Mouse (Mus musculus) forebrain, postnatal 0 days (tissue): ENCODE measurements around the gene Zfp688. TPM values are rescaled to one million over a fixed set of nuclear protein-coding genes. Genes with fewer than 3 reads are reported as not detected.
"Not testable (repeated sequence)": the region's sequence is repeated elsewhere in the genome, so short reads cannot be mapped to it uniquely, and the experiment has no call there.

Experiments used
- ATAC-seq: fragments of 200-750 bp; cut with Nextera tagmentation; 2 replicates; pipeline ENCODE4 v1.8.0; 2017; ENCODE audit warnings: mild to moderate bottlenecking, moderate library complexity
- DNase-seq: peaks from one replicate; pipeline ENCODE4 v3.0.0-alpha.2; 2015
- H3K27ac ChIP-seq: fragments of 300-500 bp; sonication (generic); 2 replicates; pipeline ENCODE4 v1.5.1; 2014; ENCODE audit warnings: low read depth, mild to moderate bottlenecking, antibody characterized with exemption, low read length, moderate library complexity, mixed read lengths
- H3K27me3 ChIP-seq: fragments of 300-500 bp; sonication (generic); 2 replicates; pipeline ENCODE4 v1.6.1; 2014; ENCODE audit warnings: mild to moderate bottlenecking, low read length, mixed read lengths; ENCODE audit not compliant: insufficient read depth
- H3K36me3 ChIP-seq: fragments of 300-500 bp; sonication (generic); 2 replicates; pipeline ENCODE4 v1.6.1; 2014; ENCODE audit warnings: mild to moderate bottlenecking, moderate library complexity; ENCODE audit not compliant: insufficient read depth
- H3K4me1 ChIP-seq: fragments of 300-500 bp; sonication (generic); 2 replicates; pipeline ENCODE4 v1.6.1; 2014; ENCODE audit warnings: antibody characterized with exemption; ENCODE audit not compliant: insufficient read depth
- H3K4me2 ChIP-seq: fragments of 300-500 bp; sonication (generic); 2 replicates; pipeline ENCODE4 v1.6.1; 2014; ENCODE audit warnings: low read depth, mild to moderate bottlenecking, moderate library complexity
- H3K4me3 ChIP-seq: fragments of 300-500 bp; sonication (generic); 2 replicates; pipeline ENCODE4 v1.5.1; 2014; ENCODE audit warnings: low read depth, low read length, mixed read lengths
- H3K9ac ChIP-seq: fragments of 300-500 bp; sonication (generic); 2 replicates; pipeline ENCODE4 v1.6.1; 2014; ENCODE audit warnings: mild to moderate bottlenecking
- H3K9me3 ChIP-seq: fragments of 300-500 bp; sonication (generic); 2 replicates; pipeline ENCODE4 v1.6.1; 2016; ENCODE audit warnings: low read length
- CTCF ChIP-seq: sonication (generic); IDR thresholded peaks from 2 replicates; pipeline ENCODE4 v1.5.1; 2016; ENCODE audit warnings: antibody characterized with exemption, control low read depth, low read depth
- WGBS: fragments of 180-500 bp; shearing (Covaris S2); extraction: QIAGEN DNeasy Blood & Tissue Kit; methylation state at CpG from one replicate; pipeline ENCODE4 v1.1.7; 2014; 5-methylcytosine and 5-hydroxymethylcytosine counted together
- polyA plus RNA-seq: library from polyadenylated mRNA; unstranded; fragments of >200 nt; fragmentation: Nextera tagmentation; extraction: Ambion mirVana; gene quantifications from 2 replicates; pipeline ENCODE4 v1.2.1, GENCODE M21; 2015
- total RNA-seq: library from RNA; depleted of rRNA; stranded (reverse); fragments of >200 nt; gene quantifications from 2 replicates; pipeline ENCODE4 v1.2.3, GENCODE M21; 2014; rRNA removed

Gene Zfp688
- total RNA-seq (18.3 and 20.8 TPM in 2 replicates), polyA plus RNA-seq (32.0 and 34.0 TPM in 2 replicates)

GRCm38 (mm10) chr7:127421388-127422191 is at the start of gene Zfp688:
Gene Zfp688, minus strand, starts transcription at chr7:127422068.
- Histone ChIP-seq H3K36me3 (peaks cover 7% of the 10 kb centered on the region; the same call in 1 of the 2 replicates), H3K27ac (peak within 1 kb of the TSS; percentile 35), H3K4me1 (peaks cover 9% of the 10 kb centered on the region), H3K4me2 (peak within 1 kb of the TSS; percentile 94), H3K9ac (peak within 1 kb of the TSS; percentile 71), H3K4me3 (peak within 1 kb of the TSS; percentile 50), H3K27me3 (0 out of 2 replicates have a peak, but pooled peaks cover 7% of the 10 kb centered on the region), H3K9me3 (no peaks in the 10 kb centered on the region)
- peak; percentile 99 for ATAC-seq
- under 1% methylated on average over 48 of the region's 48 CpGs for WGBS
- TF ChIP-seq CTCF = peak; percentile 50
- DNase-seq = peak; percentile 93

- DNase-seq (no peak), ATAC-seq (no peak; the same call in 1 of the 2 replicates)
- peak overlapping the region; percentile 67 for H3K4me2 ChIP-seq
- TF ChIP-seq CTCF = no peak
- H3K36me3 ChIP-seq = peaks cover 33% of the 10 kb centered on the region
- WGBS = 0% methylated on average over 24 of the region's 25 CpGs
- peak overlapping the region; percentile 82 for H3K9ac ChIP-seq
- H3K4me1 ChIP-seq = peaks cover 11% of the 10 kb centered on the region
- no peaks in the 10 kb centered on the region for H3K27me3 ChIP-seq
- peak overlapping the region; percentile 65 for H3K4me3 ChIP-seq
- H3K27ac ChIP-seq = peak overlapping the region; percentile 97
- no peaks in the 10 kb centered on the region for H3K9me3 ChIP-seq
Measured at GRCm38 (mm10) chr7:127471646-127472010, 49.8 kb upstream of the Zfp688 start.

- ATAC-seq = peak; percentile 96
- TF ChIP-seq CTCF = peak; percentile 29; the same call in 1 of the 2 replicates
- Histone ChIP-seq H3K27me3 (no peaks in the 10 kb centered on the region), H3K4me2 (peak overlapping the region; percentile 74), H3K4me1 (peaks cover 11% of the 10 kb centered on the region), H3K9ac (peak overlapping the region; percentile 82), H3K27ac (peak overlapping the region; percentile 97), H3K36me3 (peaks cover 30% of the 10 kb centered on the region), H3K4me3 (peak overlapping the region; percentile 65), H3K9me3 (no peaks in the 10 kb centered on the region)
- peak; percentile 98 for DNase-seq
- WGBS = under 1% methylated on average over 46 of the region's 46 CpGs
Measured at GRCm38 (mm10) chr7:127470743-127471645, 49.1 kb upstream of the Zfp688 start.

- TF ChIP-seq CTCF = no peak
- Histone ChIP-seq H3K27me3 (no peaks in the 10 kb centered on the region), H3K9ac (peak overlapping the region; percentile 82), H3K4me1 (peaks cover 11% of the 10 kb centered on the region), H3K9me3 (no peaks in the 10 kb centered on the region), H3K4me2 (peak overlapping the region; percentile 74), H3K36me3 (peaks cover 21% of the 10 kb centered on the region), H3K27ac (peak overlapping the region; percentile 97), H3K4me3 (peak overlapping the region; percentile 65)
- WGBS = 9% methylated on average over 10 of the region's 10 CpGs
- ATAC-seq = no peak
- no peak for DNase-seq
Measured at GRCm38 (mm10) chr7:127470011-127470715, 48.3 kb upstream of the Zfp688 start.

- no peak for TF ChIP-seq CTCF
- no peak for ATAC-seq
- H3K36me3 ChIP-seq = 0 out of 2 replicates have a peak, but pooled peaks cover 3% of the 10 kb centered on the region
- 96% methylated on average over 4 of the region's 4 CpGs for WGBS
- H3K27ac ChIP-seq = no peak overlapping the region
- 0 out of 2 replicates have a peak, but pooled peaks cover 5% of the 10 kb centered on the region for H3K4me1 ChIP-seq
- H3K27me3 ChIP-seq = no peaks in the 10 kb centered on the region
- H3K4me3 ChIP-seq = no peak overlapping the region
- H3K9me3 ChIP-seq = no peaks in the 10 kb centered on the region
- no peak for DNase-seq
- no peak overlapping the region for H3K4me2 ChIP-seq
- no peak overlapping the region for H3K9ac ChIP-seq
Measured at GRCm38 (mm10) chr7:127466606-127467005, 44.7 kb upstream of the Zfp688 start.

- not testable (repeated sequence) for H3K4me3 ChIP-seq, H3K27me3 ChIP-seq, H3K9ac ChIP-seq, ATAC-seq, H3K4me2 ChIP-seq, H3K27ac ChIP-seq, H3K9me3 ChIP-seq, DNase-seq, H3K4me1 ChIP-seq, H3K36me3 ChIP-seq
- WGBS = 96% methylated on average over 2 of the region's 2 CpGs
Measured at GRCm38 (mm10) chr7:127465670-127466069, 43.8 kb upstream of the Zfp688 start.
